Mouse (Mus musculus): Measurements from ENCODE around the gene Mavs. TPM values are rescaled to one million over a fixed set of nuclear protein-coding genes. Genes with fewer than 3 reads are reported as not detected.

Gene Mavs
- polyA plus RNA-seq (2012; rRNA removed; ENCODE audit: low replicate concordance), result 77.5 and 135 TPM in 2 replicates

DNA sequence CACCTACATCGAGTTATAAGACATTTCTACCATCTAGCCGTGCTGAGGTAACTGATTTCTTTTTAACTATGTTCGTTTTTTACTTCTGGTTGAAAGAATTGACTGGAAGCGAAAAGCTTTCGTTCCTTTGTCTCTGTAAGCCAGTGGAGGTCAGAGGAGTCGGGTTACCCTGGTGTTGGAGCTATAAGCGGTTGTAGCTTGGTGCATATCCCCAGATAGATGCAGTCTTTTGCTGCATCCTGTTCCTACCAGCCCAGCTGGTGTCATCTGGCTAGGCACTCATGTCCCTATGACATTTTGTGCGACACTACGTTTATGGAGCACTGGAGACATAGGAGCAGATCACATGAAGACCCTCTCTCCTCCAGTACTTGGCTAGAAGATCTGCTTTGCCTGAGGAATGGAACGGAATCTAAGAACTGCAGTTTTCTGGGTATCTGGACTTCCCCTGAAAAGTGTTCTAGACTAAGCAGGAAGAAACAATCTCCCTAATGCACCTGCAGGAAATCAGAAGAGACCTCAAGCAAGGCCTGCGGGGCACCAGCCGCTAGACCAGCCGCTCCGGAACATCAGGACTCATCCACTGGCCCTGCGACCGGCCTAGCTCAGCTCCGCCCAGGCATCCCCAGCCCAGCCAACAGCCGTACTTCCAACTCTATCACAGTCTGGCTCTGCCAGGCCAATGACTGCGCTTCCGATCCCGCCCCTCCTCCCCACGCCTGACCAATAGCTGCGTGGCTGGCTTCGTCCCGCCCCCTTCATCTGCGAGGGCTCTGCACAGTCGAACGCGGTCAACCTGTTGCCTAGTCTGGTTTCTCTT, at the start of gene Mavs:
Gene Mavs, plus strand, starts transcription at position 757 of the 820 bp plus-strand sequence.

GRCm38 (mm10) chr2:131186771-131187601, 46.9 kb upstream of the Mavs start, which contains the start of the genes Cdc25b and Spef1:
TSS of gene Cdc25b (plus strand) at chr2:131186949.
TSS of gene Spef1 (minus strand) at chr2:131187282.

DNA sequence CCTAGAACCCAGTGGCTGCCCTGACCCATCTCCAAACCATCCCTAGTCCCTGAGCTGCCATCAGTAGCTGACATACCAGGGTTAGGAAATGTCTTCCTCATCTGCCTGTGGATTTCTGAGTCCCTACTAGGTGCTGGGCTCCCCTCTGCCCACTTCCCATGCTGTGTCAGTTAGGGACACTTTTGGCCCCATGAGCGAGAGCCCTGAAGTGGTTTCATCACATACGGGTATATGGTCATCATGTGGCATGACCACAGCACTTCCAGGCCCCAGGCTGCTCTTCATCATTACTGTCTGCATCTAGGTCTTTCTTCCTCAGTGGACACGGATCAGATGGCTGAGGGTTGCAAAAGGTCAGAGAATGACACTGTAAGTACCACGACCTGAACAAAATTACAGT, 27.1 kb upstream of the Mavs start, which contains the start of gene Ap5s1:
Gene Ap5s1, plus strand, starts transcription at position 301 of the 400 bp plus-strand sequence.

GRCm38 (mm10) chr2:131262213-131262672, 28.4 kb downstream of the Mavs start, which contains the start of gene Pank2:
TSS of gene Pank2 (plus strand) at chr2:131262495.

Other genes starting within 250 kb of the Mavs start
- gene Gfra4, start 191.0 kb upstream of the Mavs start, polyA plus RNA-seq (2012; rRNA removed; ENCODE audit: low replicate concordance), result 18.8 and 41.7 TPM in 2 replicates
- gene Adam33, start 170.2 kb upstream of the Mavs start, polyA plus RNA-seq (2012; rRNA removed; ENCODE audit: low replicate concordance), result 57.5 and 59.8 TPM in 2 replicates
- gene Siglec1, start 147.3 kb upstream of the Mavs start, polyA plus RNA-seq (2012; rRNA removed; ENCODE audit: low replicate concordance), result 77.4 and 78.3 TPM in 2 replicates
- gene Hspa12b, start 106.8 kb upstream of the Mavs start, polyA plus RNA-seq (2012; rRNA removed; ENCODE audit: low replicate concordance), result 21.6 and 30.2 TPM in 2 replicates
- gene Gm11037, start 100.6 kb upstream of the Mavs start, polyA plus RNA-seq (2012; rRNA removed; ENCODE audit: low replicate concordance), result not detected in 2 replicates
- 364 and 527 TPM in 2 replicates for gene 1700037H04Rik, start 74.0 kb upstream of the Mavs start, polyA plus RNA-seq (2012; rRNA removed; ENCODE audit: low replicate concordance)
- gene Cenpb, start 54.0 kb upstream of the Mavs start, polyA plus RNA-seq (2012; rRNA removed; ENCODE audit: low replicate concordance), result 72.4 and 117 TPM in 2 replicates
- gene Cdc25b, start 47.1 kb upstream of the Mavs start, polyA plus RNA-seq (2012; rRNA removed; ENCODE audit: low replicate concordance), result 32.2 and 37.6 TPM in 2 replicates
- 6.2 and 6.9 TPM in 2 replicates for gene Spef1, start 46.8 kb upstream of the Mavs start, polyA plus RNA-seq (2012; rRNA removed; ENCODE audit: low replicate concordance)
- 60.5 and 75.8 TPM in 2 replicates for gene Ap5s1, start 27.0 kb upstream of the Mavs start, polyA plus RNA-seq (2012; rRNA removed; ENCODE audit: low replicate concordance)
- 12.2 and 23.2 TPM in 2 replicates for gene Pank2, start 28.4 kb downstream of the Mavs start, polyA plus RNA-seq (2012; rRNA removed; ENCODE audit: low replicate concordance)
- gene Rnf24, start 118.8 kb downstream of the Mavs start, polyA plus RNA-seq (2012; rRNA removed; ENCODE audit: low replicate concordance), result 4.7 and 9.1 TPM in 2 replicates

All from mammary gland, adult 2 months (tissue).